ENCODE assay signal across 9 mouse cellular contexts in the genomic region with DNA sequence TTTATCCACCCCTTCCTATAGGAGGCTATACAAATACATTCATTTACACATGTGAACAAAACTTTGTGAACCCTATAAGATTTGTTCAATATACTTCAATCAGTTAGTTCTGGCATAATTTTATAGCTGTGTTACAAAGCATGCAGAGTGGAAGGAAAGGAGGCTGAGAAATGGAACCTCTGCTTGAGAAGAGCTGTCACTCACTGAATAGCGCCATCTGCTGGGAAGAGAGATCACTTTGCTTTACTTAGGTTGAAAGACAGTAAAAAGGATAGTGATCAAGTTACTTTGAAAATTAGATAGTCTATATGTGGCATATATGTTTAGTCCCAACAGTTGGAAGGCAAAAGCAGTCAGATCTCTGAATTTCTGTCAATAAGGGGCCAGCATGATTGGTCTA.
DNase-seq lines count a peak whose midpoint lies in the region; ATAC-seq and TF ChIP-seq lines count a peak whose summit lies in the region.
"Had no signal": no experiment of that assay in that cellular context is flagged by ENCODE, and none has a peak within 500 bp of the region (broad histone marks: within the 10 kb centered on the region; RNA-seq: fewer than 3 reads in every experiment).

No protein-coding gene starts in this region.

- H3K36me3 ChIP-seq in liver, adult 2 months (ENCODE audit: control insufficient read depth, insufficient read depth, low read length), result no peaks in the 10 kb centered on the region
- no peaks in the 10 kb centered on the region for H3K36me3 ChIP-seq in liver, embryonic 12.5 days
- H3K36me3 ChIP-seq: limb, embryonic 13.5 days had no signal

- peak; percentile 31 for TF ChIP-seq CTCF in liver, adult 2 months (IDR thresholded peaks at IDR 0.05; ENCODE audit: low read depth, low read length)

- TF ChIP-seq POLR2A in liver, adult 2 months (IDR thresholded peaks at IDR 0.05; ENCODE audit: extremely low read depth, insufficient read depth, low read length), result no peak

- no peak for ATAC-seq in CD4-positive, CD25-positive, alpha-beta regulatory T cell, adult 4 months
- ATAC-seq in liver, embryonic 12.5 days, result no peak

- no peaks in the 10 kb centered on the region for H3K79me2 ChIP-seq in liver, adult 2 months (ENCODE audit: control insufficient read depth, insufficient read depth, low read length)

- WGBS in liver, adult 2 months, result 21% methylated on average over 1 of the region's 1 CpGs
- WGBS in liver, embryonic 12.5 days (ENCODE audit: insufficient replicate concordance), result 25% methylated on average over 1 of the region's 1 CpGs

- H3K9ac ChIP-seq in liver, adult 2 months (ENCODE audit: low read depth, low read length), result no peak overlapping the region
- H3K9ac ChIP-seq in liver, embryonic 12.5 days, result no peak overlapping the region
- H3K9ac ChIP-seq: limb, embryonic 13.5 days had no signal

- DNase-seq in CD4-positive, CD25-positive, alpha-beta regulatory T cell, adult 2 months (ENCODE audit: low read depth, low spot score), result peak; percentile 3
- DNase-seq in liver, adult 2 months (ENCODE audit: extremely low read depth, low read depth, low spot score), result peak; percentile 54
- DNase-seq in cerebellum, postnatal 14 days, result peak; percentile 65 to 73
- DNase-seq in layer of hippocampus, postnatal 10 days (ENCODE audit: low spot score in 2 of 2), result peak; percentile 38 to 47
- peak; percentile 61 for DNase-seq in retina, postnatal 1 day
- no peak for DNase-seq in urinary bladder, postnatal 4 days (ENCODE audit: low spot score in 2 of 2)

- H3K4me1 ChIP-seq in liver, adult 2 months (ENCODE audit: control insufficient read depth, insufficient read depth, low read length), result no peaks in the 10 kb centered on the region
- H3K4me1 ChIP-seq in liver, embryonic 12.5 days, result no peaks in the 10 kb centered on the region
- H3K4me1 ChIP-seq: limb, embryonic 13.5 days had no signal

- no peak overlapping the region for H3K4me2 ChIP-seq in liver, embryonic 12.5 days
- H3K4me2 ChIP-seq: limb, embryonic 13.5 days had no signal

- no peak overlapping the region for H3K27ac ChIP-seq in liver, adult 2 months (replicated peaks; ENCODE audit: insufficient read depth, low read depth, low read length)
- no peak overlapping the region for H3K27ac ChIP-seq in liver, embryonic 12.5 days
- H3K27ac ChIP-seq: limb, embryonic 13.5 days had no signal

- H3K9me3 ChIP-seq in liver, embryonic 12.5 days (replicated peaks), result no peaks in the 10 kb centered on the region
- H3K9me3 ChIP-seq: limb, embryonic 13.5 days had no signal

- H3K27me3 ChIP-seq in liver, adult 2 months (ENCODE audit: control insufficient read depth, insufficient read depth, low read length), result no peaks in the 10 kb centered on the region
- no peaks in the 10 kb centered on the region for H3K27me3 ChIP-seq in liver, embryonic 12.5 days (replicated peaks)
- H3K27me3 ChIP-seq: limb, embryonic 13.5 days had no signal

- no peak overlapping the region for H3K4me3 ChIP-seq in liver, adult 2 months (ENCODE audit: insufficient read depth, low read depth, low read length)
- H3K4me3 ChIP-seq in liver, embryonic 12.5 days, result no peak overlapping the region
- H3K4me3 ChIP-seq: limb, embryonic 13.5 days had no signal

Comparison
In these comparisons a context has a peak if more than half of its experiments do, and no peak if none do; other contexts are left out.
1. DNase-seq: peak in CD4-positive, CD25-positive, alpha-beta regulatory T cell, adult 2 months (single experiment), liver, adult 2 months (single experiment), cerebellum, postnatal 14 days (2 of 2), layer of hippocampus, postnatal 10 days (2 of 2) and retina, postnatal 1 day (single experiment); none in urinary bladder, postnatal 4 days (0 of 2).